Mouse (Mus musculus) MEL (cell line): ENCODE results near the gene D1Ertd622e. TPM values are rescaled to one million over a fixed set of nuclear protein-coding genes. Genes with fewer than 3 reads are reported as not detected.

Experiments used
- DNase-seq: peaks from one replicate; pipeline ENCODE4 v3.0.0; 2011; ENCODE audit warnings: low read depth, low spot score
- H3K27ac ChIP-seq: 2 replicates; pipeline ENCODE4 v1.5.1; 2012; ENCODE audit warnings: low read depth, mild to moderate bottlenecking, control low read depth, low read length, moderate library complexity; ENCODE audit not compliant: control insufficient read depth
- H3K27me3 ChIP-seq, 2 experiments: fragments of 150-350 bp in 1 of 2; sonication (generic) in 1 of 2; 2 replicates each; pipeline ENCODE4 v1.6.1; 2012; ENCODE audit warnings: low read length in 2 of 2, mild to moderate bottlenecking in 2 of 2, improper control_type of control experiment in 1 of 2, moderate library complexity in 1 of 2; ENCODE audit not compliant: insufficient read depth in 2 of 2, control insufficient read depth in 1 of 2
- H3K36me3 ChIP-seq, 2 experiments: 2 replicates each; pipeline ENCODE4 v1.6.1; 2012 to 2014; ENCODE audit warnings: low read length in 2 of 2, improper control_type of control experiment in 1 of 2, inconsistent platforms in 1 of 2, mild to moderate bottlenecking in 1 of 2; ENCODE audit not compliant: insufficient read depth in 2 of 2, control insufficient read depth in 1 of 2
- H3K4me1 ChIP-seq, 2 experiments: fragments of 150-350 bp in 1 of 2; sonication (generic) in 1 of 2; 2 replicates each; pipeline ENCODE4 v1.6.1; 2012; ENCODE audit warnings: low read length in 2 of 2, improper control_type of control experiment in 1 of 2, mild to moderate bottlenecking in 1 of 2; ENCODE audit not compliant: insufficient read depth in 2 of 2, control insufficient read depth in 1 of 2
- H3K4me3 ChIP-seq, 2 experiments: fragments of 150-350 bp in 1 of 2; sonication (generic) in 1 of 2; 2 replicates each; pipeline ENCODE4 v1.5.1; 2012; ENCODE audit warnings: low read depth in 2 of 2, low read length in 2 of 2, mild to moderate bottlenecking in 2 of 2, moderate library complexity in 2 of 2, control low read depth in 1 of 2, improper control_type of control experiment in 1 of 2; ENCODE audit not compliant: control insufficient read depth in 1 of 2, insufficient read depth in 1 of 2
- H3K79me2 ChIP-seq: 2 replicates; pipeline ENCODE4 v1.6.1; 2012; ENCODE audit warnings: mild to moderate bottlenecking, low read length, moderate library complexity; ENCODE audit not compliant: control insufficient read depth, poor library complexity, insufficient read depth
- H3K9ac ChIP-seq: 2 replicates; pipeline ENCODE4 v1.6.1; 2012; ENCODE audit warnings: low read depth, mild to moderate bottlenecking, control low read depth, low read length, moderate library complexity; ENCODE audit not compliant: control insufficient read depth, poor library complexity, severe bottlenecking
- H3K9me3 ChIP-seq: fragments of 150-350 bp; sonication (generic); replicated peaks from 2 replicates; pipeline ENCODE4 v1.6.1; 2012; ENCODE audit warnings: mild to moderate bottlenecking, low read length, improper control_type of control experiment, moderate library complexity; ENCODE audit not compliant: insufficient read depth
- CHD2 ChIP-seq: IDR thresholded peaks from 2 replicates; pipeline ENCODE4 v1.6.1; 2011; ENCODE audit warnings: low read length, improper control_type of control experiment
- CTCF ChIP-seq, 3 experiments: IDR thresholded peaks in 2 of 3; conservative IDR thresholded peaks in 1 of 3; 2 replicates each; pipeline ENCODE4 v1.5.1; 2011 to 2012; ENCODE audit warnings: low read length in 3 of 3, low read depth in 2 of 3, mild to moderate bottlenecking in 2 of 3, improper control_type of control experiment in 1 of 3, inconsistent platforms in 1 of 3, mixed read lengths in 1 of 3, moderate library complexity in 1 of 3; ENCODE audit not compliant: control insufficient read depth in 1 of 3, insufficient read depth in 1 of 3, poor library complexity in 1 of 3, severe bottlenecking in 1 of 3
- E2F4 ChIP-seq: IDR thresholded peaks from 2 replicates; pipeline ENCODE4 v1.6.1; 2011; ENCODE audit warnings: low read depth, low read length, improper control_type of control experiment, borderline replicate concordance
- EP300 ChIP-seq, 2 experiments: IDR thresholded peaks; 2 replicates each; pipeline ENCODE4 v1.6.1; 2011; ENCODE audit warnings: improper control_type of control experiment in 2 of 2, low read length in 2 of 2, low read depth in 1 of 2, mild to moderate bottlenecking in 1 of 2
- GABPA ChIP-seq: IDR thresholded peaks from 2 replicates; pipeline ENCODE4 v1.6.1; 2012; ENCODE audit warnings: low read depth, mild to moderate bottlenecking, inconsistent platforms, low read length, improper control_type of control experiment, moderate library complexity
- GATA1 ChIP-seq: IDR thresholded peaks from 2 replicates; pipeline ENCODE4 v1.6.1; 2011; ENCODE audit warnings: low read depth, low read length, improper control_type of control experiment
- MAX ChIP-seq: IDR thresholded peaks from 2 replicates; pipeline ENCODE4 v1.6.1; 2011; ENCODE audit warnings: low read length, improper control_type of control experiment
- MAZ ChIP-seq: IDR thresholded peaks from 2 replicates; pipeline ENCODE4 v1.6.1; 2012; ENCODE audit warnings: low read depth, mild to moderate bottlenecking, inconsistent platforms, low read length, improper control_type of control experiment
- MXI1 ChIP-seq: IDR thresholded peaks from 2 replicates; pipeline ENCODE4 v1.6.1; 2011; ENCODE audit warnings: mild to moderate bottlenecking, low read depth, low read length, improper control_type of control experiment
- MYB ChIP-seq: IDR thresholded peaks from 2 replicates; pipeline ENCODE4 v1.6.1; 2011; ENCODE audit warnings: mild to moderate bottlenecking, low read depth, low read length, improper control_type of control experiment
- POLR2AphosphoS5 ChIP-seq: IDR thresholded peaks from 2 replicates; pipeline ENCODE4 v1.6.1; 2012; ENCODE audit warnings: low read depth, borderline replicate concordance, mild to moderate bottlenecking, inconsistent platforms, low read length, moderate library complexity, mixed read lengths
- RAD21 ChIP-seq: IDR thresholded peaks from 2 replicates; pipeline ENCODE4 v1.6.1; 2011; ENCODE audit warnings: mild to moderate bottlenecking, low read depth, low read length, improper control_type of control experiment
- RCOR1 ChIP-seq: IDR thresholded peaks from 2 replicates; pipeline ENCODE4 v1.6.1; 2012; ENCODE audit warnings: low read depth, mild to moderate bottlenecking, inconsistent platforms, low read length, improper control_type of control experiment
- SMC3 ChIP-seq: IDR thresholded peaks from 2 replicates; pipeline ENCODE4 v1.6.1; 2011; ENCODE audit warnings: low read depth, low read length, improper control_type of control experiment
- TAL1 ChIP-seq: IDR thresholded peaks from 2 replicates; pipeline ENCODE4 v1.6.1; 2012; ENCODE audit warnings: mild to moderate bottlenecking, inconsistent platforms, low read length, moderate library complexity, mixed read lengths
- UBTF ChIP-seq: IDR thresholded peaks from 2 replicates; pipeline ENCODE4 v1.6.1; 2012; ENCODE audit warnings: low read depth, mild to moderate bottlenecking, inconsistent platforms, low read length, improper control_type of control experiment, moderate library complexity, borderline replicate concordance; ENCODE audit not compliant: insufficient read depth
- USF2 ChIP-seq, 2 experiments: IDR thresholded peaks; 2 replicates each; pipeline ENCODE4 v1.6.1; 2011 to 2012; ENCODE audit warnings: improper control_type of control experiment in 2 of 2, low read length in 2 of 2, borderline replicate concordance in 1 of 2, inconsistent platforms in 1 of 2, low read depth in 1 of 2, mild to moderate bottlenecking in 1 of 2; ENCODE audit not compliant: insufficient read depth in 1 of 2
- ZNF384 ChIP-seq: IDR thresholded peaks from 2 replicates; pipeline ENCODE4 v1.6.1; 2012; ENCODE audit warnings: low read depth, mild to moderate bottlenecking, inconsistent platforms, low read length, improper control_type of control experiment
- polyA plus RNA-seq, 2 experiments: library from polyadenylated mRNA; stranded (reverse) in 1 of 2; unstranded in 1 of 2; fragments of >175 nt in 1 of 2; fragments of >200 nt in 1 of 2; gene quantifications; 2 replicates each; pipeline versions ENCODE4 v1.2.1 to v1.2.4; 2012; ENCODE audit warnings: low replicate concordance in 2 of 2, low read depth in 1 of 2; ENCODE audit not compliant: insufficient read length in 2 of 2, insufficient read depth in 1 of 2, missing spikeins in 1 of 2
- total RNA-seq: library from RNA; depleted of rRNA; stranded (reverse); fragments of 300-350 nt; gene quantifications from 2 replicates; pipeline ENCODE4 v1.2.3, GENCODE M21; 2012

D1Ertd622e gene
- total and polyA plus RNA-seq, 3 experiments: 26.8 to 53.9 (median 46.5) TPM

GRCm38 (mm10) chr1:97577062-97578024 lies 84.5 kb downstream of the D1Ertd622e start:
- Histone ChIP-seq H3K4me3 (no peak overlapping the region), H3K27me3 (no peaks in the 10 kb centered on the region), H3K4me1 (peaks cover 2 to 6% of the 10 kb centered on the region in 2 experiments; a peak in 3 of 4 replicates), H3K9ac (no peak overlapping the region), H3K9me3 (no peaks in the 10 kb centered on the region), H3K36me3 (peaks cover 0 to 6% of the 10 kb centered on the region in 2 experiments; a peak in 2 of 4 replicates), H3K79me2 (no peaks in the 10 kb centered on the region), H3K27ac (no peak overlapping the region)
- TF ChIP-seq RCOR1 (peak; percentile 75), MAX (no peak), MAZ (no peak), TAL1 (no peak), EP300 (IDR thresholded peaks at IDR 0.05; ENCODE audit: low read depth in 1 of 2, low read length in 2 of 2) (0 out of 4 replicates have a peak, but pooled peaks of 1 of the 2 experiments have one; percentile 9), UBTF (no peak), POLR2AphosphoS5 (no peak)
- peak; percentile 23 for DNase-seq

GRCm38 (mm10) chr1:97576576-97576975 lies 85.3 kb downstream of the D1Ertd622e start:
- H3K4me1 ChIP-seq: peaks cover 2 to 6% of the 10 kb centered on the region in 2 experiments; a peak in 3 of 4 replicates
- no peak overlapping the region for H3K27ac ChIP-seq

DNA sequence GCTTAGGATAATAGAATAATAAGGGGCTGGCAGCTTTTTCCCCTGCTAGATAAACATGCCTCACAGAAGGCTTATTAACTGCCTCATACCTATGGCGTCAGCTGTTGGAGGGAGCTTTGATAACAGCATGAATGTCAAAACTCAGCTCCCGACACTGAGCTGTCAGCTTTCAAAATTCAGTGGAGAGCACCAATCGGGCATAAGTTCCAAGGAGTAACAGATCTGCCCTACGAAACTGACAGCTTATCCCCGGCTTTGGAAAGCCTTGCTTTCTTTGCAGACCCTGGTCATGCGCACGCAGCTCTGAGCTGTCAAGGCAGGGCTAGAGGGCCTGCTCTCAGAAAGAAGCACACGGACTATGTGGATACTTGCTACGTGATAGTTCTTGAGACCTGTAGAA lies 91.1 kb downstream of the D1Ertd622e start:
- no peaks in the 10 kb centered on the region; a peak in 1 of 4 replicates for H3K36me3 ChIP-seq
- H3K9me3 ChIP-seq: no peaks in the 10 kb centered on the region
- no peak for DNase-seq
- H3K9ac ChIP-seq: no peak overlapping the region
- no peak for TF ChIP-seq MAZ
- peak; percentile 47; the same call in 1 of the 2 replicates for TF ChIP-seq ZNF384
- TF ChIP-seq MXI1: no peak
- no peak for TF ChIP-seq GABPA
- no peak for TF ChIP-seq RAD21
- TF ChIP-seq CHD2: no peak
- TF ChIP-seq E2F4: no peak
- no peaks in the 10 kb centered on the region for H3K79me2 ChIP-seq
- no peaks in the 10 kb centered on the region for H3K27me3 ChIP-seq
- H3K27ac ChIP-seq: no peak overlapping the region
- no peak overlapping the region for H3K4me3 ChIP-seq
- H3K4me1 ChIP-seq: no peaks in the 10 kb centered on the region

More at GRCm38 (mm10) chr1:97576576-97576975, 85.3 kb downstream of the D1Ertd622e start:
- Histone ChIP-seq H3K27me3 (no peaks in the 10 kb centered on the region), H3K9me3 (no peaks in the 10 kb centered on the region), H3K4me3 (no peak overlapping the region)
- TF ChIP-seq TAL1 (no peak), CTCF (IDR thresholded peaks at IDR 0.05 in 2 of 3, conservative IDR thresholded peaks at IDR 0.05 in 1 of 3; ENCODE audit: control insufficient read depth in 1 of 3, insufficient read depth in 1 of 3, low read depth in 2 of 3, low read length in 3 of 3, poor library complexity in 1 of 3, severe bottlenecking in 1 of 3) (peak in 2 of 3 experiments; percentile 12 to 28; a peak in 2 of 6 replicates), GATA1 (no peak), USF2 (IDR thresholded peaks at IDR 0.05; ENCODE audit: borderline replicate concordance in 1 of 2, insufficient read depth in 1 of 2, low read depth in 1 of 2, low read length in 2 of 2) (no peak), ZNF384 (no peak), SMC3 (no peak), MYB (no peak)
- TF ChIP-seq, all 39 proteins: peak for 1
- peak; percentile 40 for DNase-seq
- Histone ChIP-seq H3K36me3 (peaks cover 0 to 6% of the 10 kb centered on the region in 2 experiments; a peak in 2 of 4 replicates), H3K79me2 (no peaks in the 10 kb centered on the region), H3K9ac (no peak overlapping the region)
